Mouse (Mus musculus) liver, embryonic 11.5 days (tissue): Measurements from ENCODE around the gene Olfr747. TPM values are rescaled to one million over a fixed set of nuclear protein-coding genes. Genes with fewer than 3 reads are reported as not detected.

Source experiments
- polyA plus RNA-seq: library from polyadenylated mRNA; unstranded; fragments of >200 nt; fragmentation: Nextera tagmentation; extraction: Ambion mirVana; gene quantifications from 2 replicates; pipeline ENCODE4 v1.2.1, GENCODE M21; 2014

Gene Olfr747
- polyA plus RNA-seq, 1 experiment from 2014 or later, result not detected

Other genes with a start within 250 kb of the Olfr747 start
- not detected in 2 replicates for gene Olfr740, start 247.7 kb downstream of the Olfr747 start, polyA plus RNA-seq
- not detected in 2 replicates for gene Olfr741, start 220.5 kb downstream of the Olfr747 start, polyA plus RNA-seq
- not detected in 2 replicates for gene Olfr742, start 189.6 kb downstream of the Olfr747 start, polyA plus RNA-seq
- not detected in 2 replicates for gene Olfr743, start 171.4 kb downstream of the Olfr747 start, polyA plus RNA-seq
- gene Olfr744, start 78.3 kb downstream of the Olfr747 start, polyA plus RNA-seq, result not detected in 2 replicates
- not detected in 2 replicates for gene Olfr745, start 53.8 kb downstream of the Olfr747 start, polyA plus RNA-seq
- not detected in 2 replicates for gene Olfr746, start 46.1 kb downstream of the Olfr747 start, polyA plus RNA-seq
- not detected in 2 replicates for gene Olfr748, start 14.2 kb upstream of the Olfr747 start, polyA plus RNA-seq
- not detected in 2 replicates for gene Olfr749, start 51.9 kb upstream of the Olfr747 start, polyA plus RNA-seq
- 43.5 and 44.6 TPM in 2 replicates for gene Ttc5, start 92.3 kb upstream of the Olfr747 start, polyA plus RNA-seq
- not detected in 2 replicates for gene Ccnb1ip1, start 114.5 kb upstream of the Olfr747 start, polyA plus RNA-seq
- gene Parp2, start 114.6 kb upstream of the Olfr747 start, polyA plus RNA-seq, result 76.7 and 77.5 TPM in 2 replicates
- gene Tep1, start 177.4 kb upstream of the Olfr747 start, polyA plus RNA-seq, result 4.6 and 5.5 TPM in 2 replicates
- 0.34 and 0.47 TPM in 2 replicates for gene Klhl33, start 204.3 kb upstream of the Olfr747 start, polyA plus RNA-seq
- 116 and 119 TPM in 2 replicates for gene Osgep, start 231.7 kb upstream of the Olfr747 start, polyA plus RNA-seq
- gene Apex1, start 231.8 kb upstream of the Olfr747 start, polyA plus RNA-seq, result 251 and 267 TPM in 2 replicates
- 36.9 and 42.2 TPM in 2 replicates for gene Pip4p1, start 237.7 kb upstream of the Olfr747 start, polyA plus RNA-seq
- gene Pnp, start 237.9 kb upstream of the Olfr747 start, polyA plus RNA-seq, result 86.7 and 87.7 TPM in 2 replicates